Mouse (Mus musculus) thymus, adult 2 months (tissue): Measurements from ENCODE around the gene Col6a4.

ENCODE experiments used
- CTCF ChIP-seq: fragments of 200-500 bp; IDR thresholded peaks from 2 replicates; pipeline ENCODE4 v1.5.1; 2012; ENCODE audit warnings: mild to moderate bottlenecking, control low read depth, low read length, moderate library complexity, borderline replicate concordance; ENCODE audit not compliant: control insufficient read depth, poor library complexity, insufficient read depth; ENCODE audit errors: extremely low read depth
- POLR2A ChIP-seq: fragments of 200-500 bp; IDR thresholded peaks from 2 replicates; pipeline ENCODE4 v1.6.1; 2012; ENCODE audit warnings: mild to moderate bottlenecking, low read length, control low read depth, moderate library complexity; ENCODE audit not compliant: control insufficient read depth, poor library complexity, insufficient read depth; ENCODE audit errors: extremely low read depth

DNA sequence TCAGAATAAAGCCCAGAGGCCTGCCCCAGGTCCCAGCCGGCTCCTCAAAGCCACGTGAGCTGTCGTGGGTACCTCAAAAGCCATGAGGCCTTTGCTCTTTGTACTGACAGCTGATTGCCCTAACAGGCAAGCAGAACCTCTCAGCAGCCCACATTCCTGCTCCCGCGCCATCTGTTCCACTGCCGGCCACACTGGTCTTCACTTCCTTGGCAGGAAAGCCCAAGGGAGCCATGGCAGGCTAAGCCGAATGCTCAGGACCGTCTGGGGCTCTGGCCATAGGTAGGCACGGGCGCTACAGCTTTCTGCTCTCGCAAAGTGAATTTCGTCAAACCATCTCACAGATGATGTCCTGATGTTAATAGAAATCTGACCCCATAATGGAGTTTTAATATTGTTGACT lies 45.4 kb upstream of the Col6a4 start:
- no peak for TF ChIP-seq CTCF
- TF ChIP-seq POLR2A, result no peak
